Mouse (Mus musculus) stomach, postnatal 0 days (tissue): ENCODE results near the gene Cyp2d9.
"Not testable (repeated sequence)": the region's sequence is repeated elsewhere in the genome, so short reads cannot be mapped to it uniquely, and the experiment has no call there.

Experiments used
- CTCF ChIP-seq: IDR thresholded peaks from 2 replicates; pipeline ENCODE4 v1.5.1; 2016; ENCODE audit warnings: antibody characterized with exemption, low read depth, mild to moderate bottlenecking, moderate library complexity
- EP300 ChIP-seq: optimal IDR thresholded peaks from 2 replicates; pipeline ENCODE3; 2016; ENCODE audit warnings: antibody characterized with exemption

- TF ChIP-seq CTCF, EP300: not testable (repeated sequence)
Measured at GRCm38 (mm10) chr15:82452133-82452532, 18.9 kb downstream of the Cyp2d9 start.
